Mouse (Mus musculus): Measurements from ENCODE around the gene Kif6. TPM values are rescaled to one million over a fixed set of nuclear protein-coding genes. Genes with fewer than 3 reads are reported as not detected.

The Kif6 gene
- polyA plus RNA-seq, 1 experiment: 0.05 TPM

DNA sequence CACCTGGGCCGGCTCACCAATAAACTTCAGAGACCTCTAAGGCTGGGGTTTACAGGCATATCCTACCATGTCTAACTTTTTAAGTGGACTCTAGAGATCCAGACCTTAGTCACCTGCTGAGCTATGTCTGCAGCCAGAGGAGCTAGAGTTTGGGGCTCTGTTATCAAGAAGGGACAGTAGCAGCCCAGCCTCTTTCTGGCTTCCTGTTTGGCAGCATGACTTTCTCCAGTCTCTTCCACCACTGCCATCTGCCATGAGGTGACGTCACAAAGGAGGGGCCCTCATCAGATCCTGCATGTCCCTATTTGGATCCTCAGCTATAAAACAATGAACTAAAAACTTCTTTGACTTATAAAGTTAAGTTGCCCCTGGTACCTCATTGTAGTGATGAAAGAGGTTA, 250.7 kb downstream of the Kif6 start:
- 77% methylated on average over 2 of the region's 2 CpGs for WGBS
- H3K36me3 ChIP-seq (ENCODE audit: control insufficient read depth, insufficient read depth, low read length): no peaks in the 10 kb centered on the region
- no peaks in the 10 kb centered on the region; the same call in 1 of the 2 replicates for H3K27me3 ChIP-seq (ENCODE audit: control insufficient read depth, insufficient read depth, low read length)
- no peaks in the 10 kb centered on the region for H3K4me1 ChIP-seq (ENCODE audit: control insufficient read depth, insufficient read depth, insufficient read length, low read length)
- TF ChIP-seq POLR2A (IDR thresholded peaks at IDR 0.05; ENCODE audit: low read depth, low read length) (no peak), CTCF (IDR thresholded peaks at IDR 0.05; ENCODE audit: extremely low read depth, insufficient read length, insufficient replicate concordance, low read depth, low read length) (no peak)
- no peak overlapping the region for H3K27ac ChIP-seq (ENCODE audit: insufficient read depth, low read depth, low read length)
- H3K4me3 ChIP-seq (ENCODE audit: low read depth, low read length): no peak overlapping the region

DNA sequence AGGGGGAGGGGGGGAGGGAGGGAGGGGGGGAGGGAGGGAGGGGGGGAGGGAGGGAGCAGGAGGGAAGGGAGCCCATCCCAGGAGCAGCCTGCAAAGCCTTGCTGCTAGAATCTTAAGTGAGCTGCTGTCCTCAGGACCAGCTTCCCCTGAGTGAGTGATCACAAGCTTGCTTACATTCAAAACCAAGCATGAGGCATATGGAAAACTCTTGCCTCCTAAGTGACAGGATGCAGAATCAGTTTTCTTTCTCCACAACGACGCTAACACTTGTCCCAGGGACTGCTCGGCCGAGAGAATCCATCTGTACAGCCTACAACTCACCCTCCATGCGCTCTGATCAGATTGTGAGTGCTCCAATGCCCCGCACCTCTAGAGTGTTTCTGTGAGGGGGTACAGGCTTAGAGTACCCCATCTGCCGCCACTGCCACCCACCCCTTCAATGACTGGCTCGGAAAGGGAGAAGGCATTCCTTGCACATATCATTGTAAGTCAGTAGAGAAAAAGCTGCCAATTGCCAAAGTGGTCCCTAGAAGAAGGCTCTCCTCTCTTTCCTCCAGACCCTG, 251.8 kb downstream of the Kif6 start:
- WGBS: 71% methylated on average over 8 of the region's 8 CpGs
- Histone ChIP-seq H3K4me1 (ENCODE audit: control insufficient read depth, insufficient read depth, insufficient read length, low read length) (no peaks in the 10 kb centered on the region), H3K4me3 (ENCODE audit: low read depth, low read length) (no peak overlapping the region), H3K36me3 (ENCODE audit: control insufficient read depth, insufficient read depth, low read length) (no peaks in the 10 kb centered on the region), H3K27ac (ENCODE audit: insufficient read depth, low read depth, low read length) (no peak overlapping the region), H3K27me3 (ENCODE audit: control insufficient read depth, insufficient read depth, low read length) (no peaks in the 10 kb centered on the region; the same call in 1 of the 2 replicates)
- TF ChIP-seq CTCF (IDR thresholded peaks at IDR 0.05; ENCODE audit: extremely low read depth, insufficient read length, insufficient replicate concordance, low read depth, low read length) (no peak), POLR2A (IDR thresholded peaks at IDR 0.05; ENCODE audit: low read depth, low read length) (no peak)

DNA sequence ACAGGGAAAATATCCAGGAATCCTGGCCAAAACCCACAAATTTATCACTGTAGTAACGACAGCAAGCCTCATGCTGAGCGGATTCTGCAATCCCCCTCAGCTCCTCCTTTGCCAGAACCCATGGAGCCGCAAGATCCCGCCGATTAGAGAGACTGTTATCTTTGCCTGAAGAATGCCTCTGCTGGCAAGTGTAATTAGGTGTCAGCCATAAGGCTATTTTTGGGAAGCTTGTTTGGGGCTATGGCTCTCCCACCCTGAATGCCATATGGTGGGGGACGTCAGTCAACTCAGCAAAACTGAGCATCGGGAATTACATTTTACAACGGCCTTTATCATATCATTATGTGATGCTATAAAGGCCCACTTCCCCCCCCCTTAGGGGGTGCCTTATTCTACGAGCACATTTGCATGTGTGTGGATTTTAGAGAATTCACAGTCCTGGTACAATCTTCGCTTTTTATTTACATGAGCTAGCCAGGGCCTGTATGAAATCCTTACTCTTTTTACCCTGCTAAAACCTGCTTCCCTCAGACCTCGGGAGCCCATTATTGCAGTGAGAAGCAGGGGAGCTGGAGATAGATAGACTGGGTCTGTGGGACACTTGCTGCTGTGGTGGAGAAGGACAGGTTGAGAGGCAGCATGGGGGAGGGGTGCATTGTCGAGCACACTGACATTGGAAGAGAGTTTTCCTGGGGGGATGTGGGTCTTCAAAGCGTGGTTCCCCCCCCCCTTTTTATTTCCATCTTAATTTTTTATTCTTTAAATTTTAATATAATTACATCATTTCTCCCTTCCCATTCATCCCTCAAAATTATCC, 252.6 kb downstream of the Kif6 start:
- H3K36me3 ChIP-seq (ENCODE audit: control insufficient read depth, insufficient read depth, low read length): no peaks in the 10 kb centered on the region
- 40% methylated on average over 13 of the region's 13 CpGs for WGBS
- no peak overlapping the region for H3K4me3 ChIP-seq (ENCODE audit: low read depth, low read length)
- H3K27me3 ChIP-seq (ENCODE audit: control insufficient read depth, insufficient read depth, low read length): no peaks in the 10 kb centered on the region; the same call in 1 of the 2 replicates
- H3K27ac ChIP-seq (ENCODE audit: insufficient read depth, low read depth, low read length): no peak overlapping the region
- no peaks in the 10 kb centered on the region for H3K4me1 ChIP-seq (ENCODE audit: control insufficient read depth, insufficient read depth, insufficient read length, low read length)
- TF ChIP-seq POLR2A (IDR thresholded peaks at IDR 0.05; ENCODE audit: low read depth, low read length) (no peak), CTCF (IDR thresholded peaks at IDR 0.05; ENCODE audit: extremely low read depth, insufficient read length, insufficient replicate concordance, low read depth, low read length) (no peak)

DNA sequence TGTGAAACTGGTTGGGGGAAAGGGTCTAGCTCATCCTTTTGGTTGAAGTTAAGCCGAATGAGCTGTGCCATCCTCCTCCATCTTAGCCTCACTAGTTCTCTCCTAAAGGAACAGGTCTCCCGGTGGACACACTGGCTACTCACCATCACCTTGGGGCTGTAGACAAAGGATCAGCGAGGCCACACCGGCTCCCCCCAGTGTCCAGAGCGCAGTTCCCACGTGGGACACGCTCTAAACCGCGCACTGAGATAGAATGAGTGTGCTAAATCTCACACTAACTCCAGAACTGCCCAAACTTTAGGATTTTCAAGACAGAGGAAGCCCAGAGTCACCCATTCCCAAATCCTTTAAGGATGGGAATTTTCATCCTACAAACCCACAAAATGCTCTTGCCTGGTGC, 254.3 kb downstream of the Kif6 start:
- H3K4me1 ChIP-seq (ENCODE audit: control insufficient read depth, insufficient read depth, insufficient read length, low read length): no peaks in the 10 kb centered on the region
- 72% methylated on average over 9 of the region's 9 CpGs for WGBS
- no peaks in the 10 kb centered on the region for H3K36me3 ChIP-seq (ENCODE audit: control insufficient read depth, insufficient read depth, low read length)
- no peaks in the 10 kb centered on the region; the same call in 1 of the 2 replicates for H3K27me3 ChIP-seq (ENCODE audit: control insufficient read depth, insufficient read depth, low read length)
- H3K27ac ChIP-seq (ENCODE audit: insufficient read depth, low read depth, low read length): no peak overlapping the region
- no peak overlapping the region for H3K4me3 ChIP-seq (ENCODE audit: low read depth, low read length)
- TF ChIP-seq POLR2A (IDR thresholded peaks at IDR 0.05; ENCODE audit: low read depth, low read length) (no peak), CTCF (IDR thresholded peaks at IDR 0.05; ENCODE audit: extremely low read depth, insufficient read length, insufficient replicate concordance, low read depth, low read length) (no peak)

DNA sequence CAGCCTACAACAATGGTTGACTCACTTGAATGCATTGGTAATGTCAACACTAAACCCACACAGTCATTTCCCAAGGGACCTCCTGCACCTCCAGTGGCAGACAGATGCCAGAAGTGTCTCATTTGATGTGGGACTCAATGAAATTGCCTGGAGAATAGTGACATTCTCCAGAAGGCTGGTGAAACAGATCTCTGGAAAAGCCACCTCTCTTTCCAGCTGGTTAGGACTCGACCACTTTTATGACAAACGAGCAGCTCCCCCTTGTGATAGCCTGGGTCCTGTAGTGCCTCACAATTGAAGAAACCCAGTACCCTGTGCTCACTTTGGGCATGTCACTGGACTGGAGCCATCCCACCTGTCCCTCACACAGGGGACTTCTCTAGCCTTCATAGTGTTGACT, 257.4 kb downstream of the Kif6 start:
- TF ChIP-seq CTCF (IDR thresholded peaks at IDR 0.05; ENCODE audit: extremely low read depth, insufficient read length, insufficient replicate concordance, low read depth, low read length): no peak
- Histone ChIP-seq H3K4me3 (ENCODE audit: low read depth, low read length) (no peak overlapping the region), H3K27ac (ENCODE audit: insufficient read depth, low read depth, low read length) (no peak overlapping the region), H3K36me3 (ENCODE audit: control insufficient read depth, insufficient read depth, low read length) (no peaks in the 10 kb centered on the region), H3K4me1 (ENCODE audit: control insufficient read depth, insufficient read depth, insufficient read length, low read length) (no peaks in the 10 kb centered on the region), H3K27me3 (ENCODE audit: control insufficient read depth, insufficient read depth, low read length) (no peaks in the 10 kb centered on the region; the same call in 1 of the 2 replicates)
- 28% methylated on average over 2 of the region's 2 CpGs for WGBS

DNA sequence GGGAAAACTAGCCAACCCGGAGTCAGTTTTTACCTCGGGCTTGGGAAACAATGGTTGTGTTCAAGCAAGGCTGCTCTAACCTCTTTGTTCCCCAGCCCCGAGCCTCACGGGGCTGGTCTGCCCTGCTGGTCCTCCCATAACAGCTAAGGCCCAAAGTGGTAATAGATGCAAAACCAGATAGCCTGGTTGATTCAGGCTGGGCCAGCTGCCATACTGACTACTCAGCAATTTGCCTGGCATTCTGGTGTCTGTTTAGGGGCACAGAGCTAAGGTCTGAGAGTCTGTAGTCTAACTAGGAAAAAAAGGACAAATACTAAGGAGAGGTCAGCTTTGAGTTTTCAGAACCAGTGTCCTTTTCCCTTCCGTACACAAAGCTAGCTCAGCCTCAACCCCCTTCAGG, 259.8 kb downstream of the Kif6 start:
- Histone ChIP-seq H3K27me3 (ENCODE audit: control insufficient read depth, insufficient read depth, low read length) (no peaks in the 10 kb centered on the region), H3K4me1 (ENCODE audit: control insufficient read depth, insufficient read depth, insufficient read length, low read length) (no peaks in the 10 kb centered on the region), H3K4me3 (ENCODE audit: low read depth, low read length) (no peak overlapping the region), H3K27ac (ENCODE audit: insufficient read depth, low read depth, low read length) (no peak overlapping the region), H3K36me3 (ENCODE audit: control insufficient read depth, insufficient read depth, low read length) (no peaks in the 10 kb centered on the region)
- WGBS: 74% methylated on average over 5 of the region's 5 CpGs
- no peak for TF ChIP-seq POLR2A (IDR thresholded peaks at IDR 0.05; ENCODE audit: low read depth, low read length)
- TF ChIP-seq CTCF (IDR thresholded peaks at IDR 0.05; ENCODE audit: extremely low read depth, insufficient read length, insufficient replicate concordance, low read depth, low read length): no peak

DNA sequence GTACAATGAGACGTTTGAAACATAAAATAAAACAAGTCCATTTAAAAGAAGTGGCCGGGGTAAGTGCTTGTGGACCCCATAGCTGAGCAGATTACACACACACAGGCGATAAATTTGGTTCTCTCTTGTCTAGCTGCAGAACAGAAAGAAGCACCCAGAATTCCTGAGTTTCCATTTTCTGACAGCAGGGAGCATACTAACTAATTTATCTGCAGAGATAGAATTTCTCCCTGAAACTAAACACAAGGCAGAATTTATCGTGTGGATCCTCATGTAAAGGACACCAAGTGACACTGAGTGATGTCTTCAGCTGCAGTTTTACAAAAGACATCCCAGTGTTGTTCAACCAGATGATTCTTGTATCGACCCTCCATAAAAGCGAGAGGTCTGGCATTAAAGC, 260.5 kb downstream of the Kif6 start:
- H3K27ac ChIP-seq (ENCODE audit: insufficient read depth, low read depth, low read length): no peak overlapping the region
- H3K27me3 ChIP-seq (ENCODE audit: control insufficient read depth, insufficient read depth, low read length): no peaks in the 10 kb centered on the region
- no peak overlapping the region for H3K4me3 ChIP-seq (ENCODE audit: low read depth, low read length)
- WGBS: 64% methylated on average over 6 of the region's 6 CpGs
- H3K36me3 ChIP-seq (ENCODE audit: control insufficient read depth, insufficient read depth, low read length): no peaks in the 10 kb centered on the region
- TF ChIP-seq CTCF (IDR thresholded peaks at IDR 0.05; ENCODE audit: extremely low read depth, insufficient read length, insufficient replicate concordance, low read depth, low read length) (no peak), POLR2A (IDR thresholded peaks at IDR 0.05; ENCODE audit: low read depth, low read length) (no peak)
- no peaks in the 10 kb centered on the region for H3K4me1 ChIP-seq (ENCODE audit: control insufficient read depth, insufficient read depth, insufficient read length, low read length)
